8 mouse cellular contexts compared by ENCODE assay signal in the genomic region with DNA sequence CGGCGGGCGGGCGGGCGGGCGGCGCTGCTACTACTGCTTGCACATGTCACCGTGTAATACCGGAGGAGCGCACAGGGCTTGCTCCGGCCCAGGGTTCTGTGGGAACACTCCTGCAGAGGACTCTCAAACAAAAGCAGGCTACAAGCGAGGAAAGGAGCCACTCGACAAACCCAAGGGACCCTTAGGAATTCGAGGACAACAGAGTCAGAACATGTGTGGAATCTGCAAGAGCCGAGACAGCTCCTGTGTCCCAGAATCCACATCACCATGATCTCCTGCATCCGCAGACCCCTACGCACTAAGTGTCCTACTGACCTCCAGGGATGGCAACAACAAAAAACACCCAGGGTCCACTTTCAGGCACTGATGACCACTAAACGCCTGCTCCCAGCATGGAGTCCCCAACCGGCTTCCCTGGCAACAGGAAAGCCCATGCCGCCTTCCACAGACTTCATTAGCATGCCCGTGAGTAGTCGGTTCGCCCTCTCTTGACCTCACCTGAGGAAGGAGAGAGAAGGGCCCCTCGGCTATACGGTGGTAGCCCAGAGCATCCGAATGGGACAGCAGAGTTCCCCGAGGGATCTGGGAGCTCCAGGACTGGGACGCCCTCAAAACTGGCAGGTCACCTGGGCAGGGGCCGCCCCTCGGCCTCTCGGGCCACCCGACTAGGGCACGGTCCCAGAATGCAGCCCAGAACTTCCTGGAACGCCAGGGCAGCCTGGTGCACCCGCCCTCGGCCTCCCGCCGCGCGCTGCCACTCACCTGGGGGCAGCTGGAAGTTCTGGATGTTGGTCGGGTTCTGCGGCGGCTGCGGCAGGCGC. TPM values are rescaled to one million over a fixed set of nuclear protein-coding genes. Genes with fewer than 3 reads are reported as not detected.
A peak's percentile ranks its signal among the peaks of the same experiment; 100 is the strongest.
DNase-seq lines count a peak whose midpoint lies in the region; ATAC-seq lines count a peak whose summit lies in the region.

No protein-coding gene starts in this region.

- WGBS in heart, embryonic 15.5 days = 5% methylated on average over 45 of the region's 45 CpGs

- H3K36me3 ChIP-seq in heart, embryonic 15.5 days = no peaks in the 10 kb centered on the region

- H3K9me3 ChIP-seq in heart, embryonic 15.5 days (replicated peaks) = no peaks in the 10 kb centered on the region

- peak overlapping the region; percentile 92 for H3K9ac ChIP-seq in heart, embryonic 15.5 days

- peaks cover 70% of the 10 kb centered on the region for H3K4me1 ChIP-seq in heart, embryonic 15.5 days (replicated peaks)

- peak overlapping the region; percentile 92 for H3K4me2 ChIP-seq in heart, embryonic 15.5 days

- H3K27me3 ChIP-seq in heart, embryonic 15.5 days = no peaks in the 10 kb centered on the region

- peak overlapping the region; percentile 89 for H3K4me3 ChIP-seq in heart, embryonic 15.5 days

- no peak overlapping the region for H3K27ac ChIP-seq in heart, embryonic 15.5 days

- peak; percentile 24 to 31 for DNase-seq in left cerebral cortex, postnatal 36 days (ENCODE audit: low spot score in 2 of 2)
- DNase-seq in left cerebral cortex, adult 9 months (ENCODE audit: low spot score in 2 of 2) = no peak
- peak; percentile 59 to 65 for DNase-seq in cerebellum, postnatal 14 days
- DNase-seq in kidney, postnatal 14 days = peak; percentile 67
- peak; percentile 54 to 55 for DNase-seq in lung, postnatal 4 days
- peak; percentile 47 to 81 for DNase-seq in spleen, postnatal 4 days (ENCODE audit: low spot score in 2 of 2)
- DNase-seq in c-Kit-positive CD71-positive TER-119-positive erythroid progenitor cells, embryonic 14.5 days (ENCODE audit: low spot score) = no peak

- intact Hi-C loops in left cerebral cortex, postnatal 36 days (cut with DNase I) = loop anchor here (5.0 to 10.0 kb wide), 2 partner anchors 67 to 280 kb away; a partner anchor contains a TSS

- no peak for ATAC-seq in heart, embryonic 15.5 days (replicated peaks; ENCODE audit: insufficient number of reproducible peaks, insufficient read depth, low FRiP score, low read depth)

RNA-seq across cellular contexts. Expression of a gene that starts 1.6 kb away (rescaled TPM):
- 10 to 100 TPM; 15.8 to 24.3 TPM for total RNA-seq in left cerebral cortex, postnatal 36 days (2021)
- 1.9 and 2.1 TPM in 2 replicates for polyA plus RNA-seq in heart, embryonic 15.5 days (2015; fragmentation: Nextera tagmentation; extraction: Ambion mirVana)

RNA-seq across cellular contexts. Expression of a gene that starts 49.9 kb away (rescaled TPM):
- 100 to 1,000 TPM; 107 to 114 TPM for total RNA-seq in left cerebral cortex, postnatal 36 days (2021)
- polyA plus RNA-seq in heart, embryonic 15.5 days (2015; fragmentation: Nextera tagmentation; extraction: Ambion mirVana) = 5.5 and 6.3 TPM in 2 replicates

Comparison
In these comparisons a context has a peak if more than half of its experiments do, and no peak if none do; other contexts are left out.
1. DNase-seq: peak in left cerebral cortex, postnatal 36 days (2 of 2), cerebellum, postnatal 14 days (2 of 2), kidney, postnatal 14 days (single experiment), lung, postnatal 4 days (2 of 2) and spleen, postnatal 4 days (2 of 2); none in left cerebral cortex, adult 9 months (0 of 2) and c-Kit-positive CD71-positive TER-119-positive erythroid progenitor cells, embryonic 14.5 days (single experiment).